8 mouse cellular contexts compared by ENCODE assay signal in the genomic region with DNA sequence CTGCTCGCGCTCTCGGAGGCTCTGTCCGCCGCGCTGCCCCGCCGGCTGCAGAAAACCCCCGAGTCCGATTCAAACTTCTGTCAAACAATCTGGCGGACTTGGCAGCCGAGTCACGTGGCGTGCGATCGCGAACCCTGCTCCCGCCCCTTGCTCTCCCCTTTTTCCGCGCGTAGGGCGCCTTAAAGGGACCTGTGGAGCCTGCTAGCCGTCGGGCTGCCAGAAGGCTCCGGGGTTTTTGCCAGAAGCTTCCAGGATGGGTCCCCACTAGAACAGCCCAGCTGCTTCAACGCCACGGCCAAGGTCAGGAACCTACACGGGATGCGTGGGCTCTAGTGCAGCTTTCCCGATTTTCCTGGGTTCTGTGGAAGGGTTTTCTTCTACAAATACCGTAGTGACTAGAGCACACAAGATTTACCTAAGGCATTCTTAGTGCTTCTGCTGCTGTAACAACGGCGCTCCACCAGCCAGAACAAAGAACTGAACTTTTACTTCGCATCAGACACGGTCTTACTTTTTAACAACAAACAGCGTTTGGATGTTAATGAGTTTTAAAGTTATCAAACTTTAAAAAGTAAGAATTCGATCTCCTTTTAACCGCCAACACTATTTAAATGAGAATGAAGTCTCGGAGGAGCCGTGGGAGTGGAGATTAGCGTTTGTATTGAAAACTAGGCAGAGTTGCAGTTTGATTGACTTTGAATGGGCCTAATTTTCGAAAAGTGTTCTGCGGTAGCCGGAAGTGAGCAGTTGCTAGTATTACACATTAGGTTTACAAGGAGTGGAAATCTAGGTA. TPM values are rescaled to one million over a fixed set of nuclear protein-coding genes. Genes with fewer than 3 reads are reported as not detected.
DNase-seq lines count a peak whose midpoint lies in the region; ATAC-seq and TF ChIP-seq lines count a peak whose summit lies in the region.

A gene (minus strand): TSS at position 91 of the 793 bp plus-strand sequence.

- no peaks in the 10 kb centered on the region for H3K9me3 ChIP-seq in ES-Bruce4 (replicated peaks; ENCODE audit: control insufficient read depth, insufficient read depth, low read length, poor library complexity, severe bottlenecking)
- H3K9me3 ChIP-seq in forebrain, embryonic 11.5 days (ENCODE audit: control insufficient read depth, low read length), result no peaks in the 10 kb centered on the region
- no peaks in the 10 kb centered on the region for H3K9me3 ChIP-seq in hindbrain, embryonic 10.5 days
- H3K9me3 ChIP-seq in limb, embryonic 12.5 days, result no peaks in the 10 kb centered on the region
- H3K9me3 ChIP-seq in midbrain, embryonic 14.5 days (ENCODE audit: control insufficient read depth, low read length), result no peaks in the 10 kb centered on the region

- no peaks in the 10 kb centered on the region for H3K36me3 ChIP-seq in C2C12 (ENCODE audit: control insufficient read depth, insufficient read depth)
- no peaks in the 10 kb centered on the region for H3K36me3 ChIP-seq in ES-Bruce4 (ENCODE audit: control insufficient read depth, insufficient read depth, low read length, poor library complexity, severe bottlenecking)
- H3K36me3 ChIP-seq in forebrain, embryonic 11.5 days (ENCODE audit: control insufficient read depth, insufficient read depth, low read length), result no peaks in the 10 kb centered on the region
- H3K36me3 ChIP-seq in hindbrain, embryonic 10.5 days, result no peaks in the 10 kb centered on the region
- no peaks in the 10 kb centered on the region for H3K36me3 ChIP-seq in limb, embryonic 12.5 days
- no peaks in the 10 kb centered on the region for H3K36me3 ChIP-seq in midbrain, embryonic 14.5 days (ENCODE audit: control insufficient read depth, insufficient read depth, low read length)

- H3K4me2 ChIP-seq in forebrain, embryonic 11.5 days (ENCODE audit: low read depth, low read length, severe bottlenecking), result peak within 1 kb of the TSS; percentile 61
- H3K4me2 ChIP-seq in limb, embryonic 12.5 days, result peak within 1 kb of the TSS; percentile 71
- peak within 1 kb of the TSS; percentile 63 for H3K4me2 ChIP-seq in midbrain, embryonic 14.5 days (ENCODE audit: low read length)

- no peak for TF ChIP-seq POLR2A in ES-Bruce4 (IDR thresholded peaks at IDR 0.05; ENCODE audit: insufficient read depth, low read length)

- H3ac ChIP-seq in C2C12 (ENCODE audit: control insufficient read depth, insufficient read length, low read depth), result no peak within 1 kb of the TSS

- H3K79me3 ChIP-seq in C2C12 (ENCODE audit: low read depth), result no peaks in the 10 kb centered on the region

- peaks cover 44% of the 10 kb centered on the region for H3K27me3 ChIP-seq in C2C12 (ENCODE audit: control insufficient read depth, insufficient read depth, insufficient read length)
- peaks cover 9% of the 10 kb centered on the region for H3K27me3 ChIP-seq in ES-Bruce4 (ENCODE audit: control insufficient read depth, insufficient read depth, low read length, poor library complexity, severe bottlenecking)
- H3K27me3 ChIP-seq in forebrain, embryonic 11.5 days (ENCODE audit: control insufficient read depth, insufficient read depth, low read length), result peaks cover 36% of the 10 kb centered on the region
- H3K27me3 ChIP-seq in hindbrain, embryonic 10.5 days (ENCODE audit: insufficient read depth, poor library complexity, severe bottlenecking), result peaks cover 64% of the 10 kb centered on the region
- peaks cover 68% of the 10 kb centered on the region for H3K27me3 ChIP-seq in limb, embryonic 12.5 days
- peaks cover 35% of the 10 kb centered on the region for H3K27me3 ChIP-seq in midbrain, embryonic 14.5 days (ENCODE audit: control insufficient read depth, insufficient read depth, low read length)

- TF ChIP-seq CTCF in C2C12 (IDR thresholded peaks at IDR 0.05; ENCODE audit: control insufficient read depth, insufficient read depth, insufficient read length) (no peak), ES-Bruce4 (IDR thresholded peaks at IDR 0.05; ENCODE audit: low read depth, low read length) (no peak)

- H3K4me1 ChIP-seq in ES-Bruce4 (ENCODE audit: control insufficient read depth, insufficient read depth, low read length), result no peaks in the 10 kb centered on the region
- H3K4me1 ChIP-seq in forebrain, embryonic 11.5 days (replicated peaks; ENCODE audit: control insufficient read depth, insufficient read depth, low read length), result peaks cover 5% of the 10 kb centered on the region; the same call in 1 of the 2 replicates
- peaks cover 17% of the 10 kb centered on the region for H3K4me1 ChIP-seq in hindbrain, embryonic 10.5 days (replicated peaks)
- peaks cover 19% of the 10 kb centered on the region for H3K4me1 ChIP-seq in limb, embryonic 12.5 days (replicated peaks)
- H3K4me1 ChIP-seq in midbrain, embryonic 14.5 days (ENCODE audit: control insufficient read depth, insufficient read depth, low read length), result peaks cover 10% of the 10 kb centered on the region; the same call in 1 of the 2 replicates

- 3% methylated on average over 40 of the region's 44 CpGs for WGBS in forebrain, embryonic 11.5 days
- 3% methylated on average over 44 of the region's 44 CpGs for WGBS in hindbrain, embryonic 10.5 days
- WGBS in limb, embryonic 12.5 days, result 4% methylated on average over 44 of the region's 44 CpGs
- 1% methylated on average over 44 of the region's 44 CpGs for WGBS in midbrain, embryonic 14.5 days

- ATAC-seq in forebrain, embryonic 11.5 days (replicated peaks; ENCODE audit: low FRiP score), result peak; percentile 76
- no peak for ATAC-seq in limb, embryonic 12.5 days (ENCODE audit: insufficient number of reproducible peaks, insufficient read depth, low FRiP score, low TSS enrichment, low read depth)
- ATAC-seq in midbrain, embryonic 14.5 days (ENCODE audit: low FRiP score, low TSS enrichment), result peak; percentile 31; the same call in 1 of the 2 replicates
- ATAC-seq in erythroblast, adult 5-6 weeks (replicated peaks; ENCODE audit: low FRiP score, poor library complexity, severe bottlenecking), result no peak

- TF ChIP-seq EP300 in ES-Bruce4 (IDR thresholded peaks at IDR 0.05; ENCODE audit: insufficient read depth, low read depth, low read length), result no peak

- no peak within 1 kb of the TSS for H3K27ac ChIP-seq in ES-Bruce4 (ENCODE audit: insufficient read depth, low read length)
- no peak within 1 kb of the TSS for H3K27ac ChIP-seq in forebrain, embryonic 11.5 days (ENCODE audit: low read depth, low read length)
- H3K27ac ChIP-seq in hindbrain, embryonic 10.5 days, result peak within 1 kb of the TSS; percentile 82
- no peak within 1 kb of the TSS for H3K27ac ChIP-seq in limb, embryonic 12.5 days
- H3K27ac ChIP-seq in midbrain, embryonic 14.5 days (replicated peaks; ENCODE audit: low read depth, low read length), result no peak within 1 kb of the TSS

- H3K79me2 ChIP-seq in C2C12 (ENCODE audit: control insufficient read depth, insufficient read depth), result no peaks in the 10 kb centered on the region

- H3K4me3 ChIP-seq in C2C12 (ENCODE audit: insufficient read depth, poor library complexity, severe bottlenecking) (no peak within 1 kb of the TSS), ES-Bruce4 (ENCODE audit: low read depth, low read length) (peak within 1 kb of the TSS; percentile 74)
- H3K4me3 ChIP-seq in forebrain, embryonic 11.5 days (ENCODE audit: low read depth, low read length), result peak within 1 kb of the TSS; percentile 42
- peak within 1 kb of the TSS; percentile 56 for H3K4me3 ChIP-seq in hindbrain, embryonic 10.5 days
- peak within 1 kb of the TSS; percentile 48 for H3K4me3 ChIP-seq in limb, embryonic 12.5 days (replicated peaks)
- peak within 1 kb of the TSS; percentile 39 for H3K4me3 ChIP-seq in midbrain, embryonic 14.5 days (replicated peaks; ENCODE audit: low read depth, low read length)

- peak; percentile 79 for DNase-seq in forebrain, embryonic 11.5 days (ENCODE audit: low spot score)
- peak; percentile 69 for DNase-seq in hindbrain, embryonic 10.5 days (ENCODE audit: low spot score)
- DNase-seq in midbrain, embryonic 14.5 days, result peak; percentile 60
- DNase-seq in spleen, postnatal 10 days (ENCODE audit: low spot score in 2 of 2), result no peak

- H3K9ac ChIP-seq in ES-Bruce4 (ENCODE audit: low read depth, poor library complexity, severe bottlenecking), result peak within 1 kb of the TSS; percentile 57
- peak within 1 kb of the TSS; percentile 58 for H3K9ac ChIP-seq in forebrain, embryonic 11.5 days (ENCODE audit: low read length)
- peak within 1 kb of the TSS; percentile 57 for H3K9ac ChIP-seq in limb, embryonic 12.5 days (replicated peaks)
- H3K9ac ChIP-seq in midbrain, embryonic 14.5 days (replicated peaks; ENCODE audit: low read length), result peak within 1 kb of the TSS; percentile 26; the same call in 1 of the 2 replicates

TF ChIP-seq in C2C12, 6 proteins besides CTCF, POLR2A, EP300 and RAD21:
- TF ChIP-seq USF1 (IDR thresholded peaks at IDR 0.05; ENCODE audit: low read depth) (peak; percentile 3), MYOD1 (IDR thresholded peaks at IDR 0.05; ENCODE audit: control insufficient read depth, insufficient read length, low read depth) (no peak), MYOG (IDR thresholded peaks at IDR 0.05; ENCODE audit: control insufficient read depth, extremely low read depth, insufficient read length) (no peak)

RNA-seq across cellular contexts. Expression of the gene that starts here (rescaled TPM):
- polyA plus RNA-seq in C2C12 (2012; fragmentation: generic; extraction: Trizol) (not detected), ES-Bruce4 (2011; ENCODE audit: insufficient read depth, insufficient read length, low read depth, missing spikeins) (not detected in 2 replicates)
- 2.3 and 3.5 TPM in 2 replicates for polyA plus RNA-seq in forebrain, embryonic 11.5 days (2014; fragmentation: Nextera tagmentation; extraction: Ambion mirVana)
- polyA plus RNA-seq in hindbrain, embryonic 10.5 days (2016; fragmentation: Nextera tagmentation; extraction: Ambion mirVana), result 1.0 TPM in 2 replicates
- polyA plus RNA-seq in limb, embryonic 12.5 days (2016; fragmentation: Nextera tagmentation; extraction: Ambion mirVana), result 0.64 and 0.87 TPM in 2 replicates
- polyA plus RNA-seq in midbrain, embryonic 14.5 days (2014; fragmentation: Nextera tagmentation; extraction: Ambion mirVana), result 0.42 and 0.43 TPM in 2 replicates
- not detected in 2 replicates for total RNA-seq in erythroblast, adult 5-6 weeks (2015; ENCODE audit: low replicate concordance)
- total RNA-seq in erythroblast, adult 5-6 weeks (2017; ENCODE audit: low replicate concordance), result not detected in 2 replicates

Comparison
In these comparisons a context has a peak if more than half of its experiments do, and no peak if none do; other contexts are left out.
1. Peak in DNase-seq, ATAC-seq, H3K4me3 ChIP-seq, H3K9ac ChIP-seq and H3K4me2 ChIP-seq in midbrain, embryonic 14.5 days; RNA of the gene not detected or under 1 TPM.
2. DNase-seq: peak in forebrain, embryonic 11.5 days (single experiment) and hindbrain, embryonic 10.5 days (single experiment); none in spleen, postnatal 10 days (0 of 2).
3. Peak in every context shown above with its lines, with median percentiles within 50 percentile points of each other: H3K9ac ChIP-seq and H3K4me2 ChIP-seq.